ENCODE assay signal across 8 mouse cellular contexts in genomic region chr8:70695318-70696018, GRCm38 (mm10). TPM values are rescaled to one million over a fixed set of nuclear protein-coding genes. Genes with fewer than 3 reads are reported as not detected.
DNase-seq lines count a peak whose midpoint lies in the region; ATAC-seq and TF ChIP-seq lines count a peak whose summit lies in the region.

No protein-coding gene starts in this region.

- no peaks in the 10 kb centered on the region for H3K27me3 ChIP-seq in cerebellum, adult 2 months (ENCODE audit: control insufficient read depth, insufficient read depth, low read length)
- H3K27me3 ChIP-seq in kidney, embryonic 14.5 days (ENCODE audit: control insufficient read depth, insufficient read depth, low read length) = no peaks in the 10 kb centered on the region
- H3K27me3 ChIP-seq in thymus, adult 2 months (ENCODE audit: control insufficient read depth, insufficient read depth, low read length) = no peaks in the 10 kb centered on the region

- no peak for TF ChIP-seq CTCF in cerebellum, adult 2 months (IDR thresholded peaks at IDR 0.05; ENCODE audit: borderline replicate concordance, insufficient read depth, low read depth, low read length)
- no peak for TF ChIP-seq CTCF in thymus, adult 2 months (IDR thresholded peaks at IDR 0.05; ENCODE audit: borderline replicate concordance, control insufficient read depth, extremely low read depth, insufficient read depth, low read length, poor library complexity)

- H3K27ac ChIP-seq in cerebellum, adult 2 months (ENCODE audit: insufficient read depth, low read length) = no peak overlapping the region; the same call in 1 of the 2 replicates
- peak overlapping the region; percentile 92 for H3K27ac ChIP-seq in kidney, embryonic 14.5 days (ENCODE audit: low read depth, low read length)
- H3K27ac ChIP-seq in thymus, adult 2 months (ENCODE audit: control insufficient read depth, insufficient read depth, low read length) = peak overlapping the region; percentile 88

- H3K9ac ChIP-seq in kidney, embryonic 14.5 days (ENCODE audit: low read depth, low read length) = peak overlapping the region; percentile 52

- TF ChIP-seq POLR2A in cerebellum, adult 2 months (IDR thresholded peaks at IDR 0.05; ENCODE audit: borderline replicate concordance, insufficient read depth, low read length) = no peak
- no peak for TF ChIP-seq POLR2A in thymus, adult 2 months (IDR thresholded peaks at IDR 0.05; ENCODE audit: control insufficient read depth, extremely low read depth, insufficient read depth, low read length, poor library complexity)

- no peaks in the 10 kb centered on the region for H3K36me3 ChIP-seq in kidney, embryonic 14.5 days (ENCODE audit: control insufficient read depth, insufficient read depth, low read length)
- no peaks in the 10 kb centered on the region for H3K36me3 ChIP-seq in thymus, adult 2 months (ENCODE audit: control insufficient read depth, insufficient read depth, low read length)

- ATAC-seq in kidney, embryonic 14.5 days (ENCODE audit: low FRiP score, low TSS enrichment) = no peak

- H3K4me1 ChIP-seq in cerebellum, adult 2 months (ENCODE audit: control insufficient read depth, insufficient read depth, low read length) = peaks cover 21% of the 10 kb centered on the region
- H3K4me1 ChIP-seq in kidney, embryonic 14.5 days (ENCODE audit: control insufficient read depth, insufficient read depth, low read length) = peaks cover 54% of the 10 kb centered on the region
- H3K4me1 ChIP-seq in thymus, adult 2 months (replicated peaks; ENCODE audit: control insufficient read depth, insufficient read depth, low read length) = peaks cover 51% of the 10 kb centered on the region

- peak; percentile 66 to 67 for DNase-seq in cerebellum, adult 2 months
- no peak for DNase-seq in cerebellum, postnatal 4 days (ENCODE audit: low spot score in 2 of 2)
- peak; percentile 47 for DNase-seq in R1 (ENCODE audit: low read depth, low spot score)
- peak; percentile 54 for DNase-seq in gastrocnemius, postnatal 10 days
- DNase-seq in lung, postnatal 10 days = peak; percentile 70
- peak; percentile 87 for DNase-seq in thymus, adult 2 months
- DNase-seq in layer of hippocampus, postnatal 14 days (ENCODE audit: low spot score in 2 of 2) = no peak

- WGBS in cerebellum, adult 2 months = 33% methylated on average over 32 of the region's 32 CpGs
- 20% methylated on average over 32 of the region's 32 CpGs for WGBS in kidney, embryonic 14.5 days
- 4% methylated on average over 32 of the region's 32 CpGs for WGBS in thymus, adult 2 months

- H3K4me2 ChIP-seq in kidney, embryonic 14.5 days (replicated peaks; ENCODE audit: low read depth, low read length) = peak overlapping the region; percentile 21

- H3K4me3 ChIP-seq in cerebellum, adult 2 months (replicated peaks; ENCODE audit: insufficient read depth, low read depth, low read length) = no peak overlapping the region
- H3K4me3 ChIP-seq in kidney, embryonic 14.5 days (ENCODE audit: low read length) = peak overlapping the region; percentile 9
- peak overlapping the region; percentile 2; the same call in 1 of the 2 replicates for H3K4me3 ChIP-seq in thymus, adult 2 months (ENCODE audit: control insufficient read depth, insufficient read depth, low read length)

- H3K9me3 ChIP-seq in kidney, embryonic 14.5 days (ENCODE audit: control insufficient read depth, low read length) = no peaks in the 10 kb centered on the region

RNA-seq across cellular contexts. Expression of gene Jund, which starts 3.3 kb away (rescaled TPM):
- polyA plus RNA-seq in cerebellum, adult 2 months (2012; rRNA removed) = 252 and 274 TPM in 2 replicates
- 100 to 1,000 TPM in 1 of 2 experiments, 10 to 100 TPM in 1; 79.2 to 130 TPM for total RNA-seq in gastrocnemius, postnatal 10 days (2021)
- 95.1 and 117 TPM in 2 replicates for polyA plus RNA-seq in kidney, embryonic 14.5 days (2014; fragmentation: Nextera tagmentation; extraction: Ambion mirVana)
- 540 and 792 TPM in 2 replicates for polyA plus RNA-seq in thymus, adult 2 months (2012; rRNA removed)
- total RNA-seq in layer of hippocampus, postnatal 14 days (2021) = 100 to 1,000 TPM; 163 to 179 TPM

RNA-seq across cellular contexts. Expression of gene Iqcn, which starts 7.8 kb away (rescaled TPM):
- polyA plus RNA-seq in cerebellum, adult 2 months (2012; rRNA removed) = 0.08 and 0.11 TPM in 2 replicates
- not detected for total RNA-seq in gastrocnemius, postnatal 10 days (2021)
- 0.12 TPM in 1 of 2 replicates, not detected in the other for polyA plus RNA-seq in kidney, embryonic 14.5 days (2014; fragmentation: Nextera tagmentation; extraction: Ambion mirVana)
- polyA plus RNA-seq in thymus, adult 2 months (2012; rRNA removed) = 0.19 and 0.28 TPM in 2 replicates
- under 1 TPM in 1 of 2 experiments, not detected in 1; 0.14 TPM for total RNA-seq in layer of hippocampus, postnatal 14 days (2021)

RNA-seq across cellular contexts. Expression of gene Lsm4, which starts 22.4 kb away (rescaled TPM):
- 113 and 117 TPM in 2 replicates for polyA plus RNA-seq in cerebellum, adult 2 months (2012; rRNA removed)
- 10 to 100 TPM; 82.3 to 83.0 TPM for total RNA-seq in gastrocnemius, postnatal 10 days (2021)
- 353 and 447 TPM in 2 replicates for polyA plus RNA-seq in kidney, embryonic 14.5 days (2014; fragmentation: Nextera tagmentation; extraction: Ambion mirVana)
- 192 and 199 TPM in 2 replicates for polyA plus RNA-seq in thymus, adult 2 months (2012; rRNA removed)
- 10 to 100 TPM; 67.8 to 71.7 TPM for total RNA-seq in layer of hippocampus, postnatal 14 days (2021)

RNA-seq across cellular contexts. Expression of gene Gm3336, which starts 22.9 kb away (rescaled TPM):
- polyA plus RNA-seq in cerebellum, adult 2 months (2012; rRNA removed) = 0.13 TPM in 1 of 2 replicates, not detected in the other
- not detected for total RNA-seq in gastrocnemius, postnatal 10 days (2021)
- 0.23 and 0.73 TPM in 2 replicates for polyA plus RNA-seq in kidney, embryonic 14.5 days (2014; fragmentation: Nextera tagmentation; extraction: Ambion mirVana)
- 0.48 and 0.50 TPM in 2 replicates for polyA plus RNA-seq in thymus, adult 2 months (2012; rRNA removed)
- not detected for total RNA-seq in layer of hippocampus, postnatal 14 days (2021)

RNA-seq across cellular contexts. Expression of gene Pde4c, which starts 28.1 kb away (rescaled TPM):
- polyA plus RNA-seq in cerebellum, adult 2 months (2012; rRNA removed) = 2.5 and 3.0 TPM in 2 replicates
- 1 to 10 TPM; 2.5 to 3.0 TPM for total RNA-seq in gastrocnemius, postnatal 10 days (2021)
- 2.5 and 4.0 TPM in 2 replicates for polyA plus RNA-seq in kidney, embryonic 14.5 days (2014; fragmentation: Nextera tagmentation; extraction: Ambion mirVana)
- 4.9 and 6.2 TPM in 2 replicates for polyA plus RNA-seq in thymus, adult 2 months (2012; rRNA removed)
- under 1 TPM; 0.81 to 0.91 TPM for total RNA-seq in layer of hippocampus, postnatal 14 days (2021)

Comparison
In these comparisons a context has a peak if more than half of its experiments do, and no peak if none do; other contexts are left out.
1. DNase-seq: peak in cerebellum, adult 2 months (2 of 2), R1 (single experiment), gastrocnemius, postnatal 10 days (single experiment), lung, postnatal 10 days (single experiment) and thymus, adult 2 months (single experiment); none in cerebellum, postnatal 4 days (0 of 2) and layer of hippocampus, postnatal 14 days (0 of 2).